Mouse (Mus musculus): ENCODE results near the gene Myl6. TPM values are rescaled to one million over a fixed set of nuclear protein-coding genes. Genes with fewer than 3 reads are reported as not detected.
"Not testable (repeated sequence)": the region's sequence is repeated elsewhere in the genome, so short reads cannot be mapped to it uniquely, and the experiment has no call there.

Myl6 gene
- total RNA-seq, 1 experiment from 2014 or later: 1,334 TPM

DNA sequence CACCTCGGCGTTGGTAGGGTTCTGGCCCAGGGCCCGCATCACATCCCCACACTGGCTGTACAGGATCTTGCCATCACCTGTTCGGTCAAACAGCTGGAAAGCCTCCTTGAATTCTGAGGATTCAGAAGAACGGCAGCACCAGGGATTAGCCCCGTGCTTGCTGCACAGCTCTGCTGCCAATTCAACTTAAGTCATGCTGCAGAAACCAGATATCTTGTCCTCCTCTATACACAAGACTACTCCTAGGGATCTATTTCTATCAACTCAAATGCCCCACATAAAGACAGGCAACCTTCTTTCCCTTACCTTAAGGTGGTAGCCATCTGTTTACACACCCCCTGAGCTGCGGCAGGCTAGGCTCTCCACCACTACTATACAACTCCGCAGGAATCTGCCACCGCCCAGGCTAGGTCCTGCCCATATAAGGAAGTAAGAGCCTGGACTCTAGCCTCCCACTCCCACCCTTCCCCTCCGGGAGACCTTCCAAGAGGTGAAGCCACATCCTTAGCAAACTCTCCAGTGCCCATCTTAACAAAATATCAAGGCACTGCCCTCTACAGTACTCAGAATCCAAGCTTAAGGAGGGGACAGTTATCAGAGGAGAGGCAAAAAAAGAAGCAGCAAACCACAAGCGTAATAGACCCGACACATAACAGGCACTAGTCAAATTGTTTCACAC lies 1.2 kb downstream of the Myl6 start:
- no peak for ATAC-seq (ENCODE audit: extremely low read depth, insufficient number of reproducible peaks, low FRiP score, poor library complexity, severe bottlenecking)

DNA sequence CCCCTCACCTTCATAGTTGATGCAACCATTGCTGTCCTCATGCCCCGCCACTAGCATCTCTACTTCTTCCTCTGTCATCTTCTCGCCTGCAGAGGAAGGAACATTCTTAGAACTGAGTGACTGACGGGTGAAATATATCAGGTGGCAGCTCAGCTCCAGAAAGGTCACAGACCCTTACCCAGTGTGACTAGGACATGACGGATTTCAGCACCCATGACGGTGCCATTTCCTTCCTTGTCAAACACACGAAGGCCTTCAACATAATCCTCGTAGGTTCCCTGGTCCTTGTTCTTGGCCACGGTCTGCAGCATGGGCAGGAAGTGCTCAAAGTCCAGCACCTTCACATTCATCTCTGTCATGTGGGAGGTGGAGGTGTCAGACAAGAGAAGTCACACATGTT lies 1.9 kb downstream of the Myl6 start:
- ATAC-seq (ENCODE audit: extremely low read depth, insufficient number of reproducible peaks, low FRiP score, poor library complexity, severe bottlenecking): not testable (repeated sequence)

DNA sequence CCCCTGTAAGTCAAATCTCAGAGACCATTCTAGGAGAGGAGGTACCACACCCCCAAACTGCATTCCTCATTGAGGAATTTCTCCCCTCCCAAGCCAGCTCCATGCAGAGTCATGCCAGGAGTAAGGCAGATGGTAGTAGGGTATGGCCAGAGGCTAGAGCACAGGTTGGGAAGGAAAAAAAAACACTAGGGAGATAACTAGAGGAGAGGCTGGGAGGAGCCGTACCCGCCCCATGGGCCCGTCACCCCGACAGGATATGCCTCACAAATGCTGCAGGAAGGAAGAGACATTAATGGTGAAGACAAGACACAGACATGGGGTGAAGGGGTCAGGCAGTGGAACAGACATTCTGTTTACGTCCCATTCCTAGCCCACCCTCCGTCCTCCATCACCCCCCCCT lies 2.5 kb downstream of the Myl6 start:
- ATAC-seq (ENCODE audit: extremely low read depth, insufficient number of reproducible peaks, low FRiP score, poor library complexity, severe bottlenecking): no peak

DNA sequence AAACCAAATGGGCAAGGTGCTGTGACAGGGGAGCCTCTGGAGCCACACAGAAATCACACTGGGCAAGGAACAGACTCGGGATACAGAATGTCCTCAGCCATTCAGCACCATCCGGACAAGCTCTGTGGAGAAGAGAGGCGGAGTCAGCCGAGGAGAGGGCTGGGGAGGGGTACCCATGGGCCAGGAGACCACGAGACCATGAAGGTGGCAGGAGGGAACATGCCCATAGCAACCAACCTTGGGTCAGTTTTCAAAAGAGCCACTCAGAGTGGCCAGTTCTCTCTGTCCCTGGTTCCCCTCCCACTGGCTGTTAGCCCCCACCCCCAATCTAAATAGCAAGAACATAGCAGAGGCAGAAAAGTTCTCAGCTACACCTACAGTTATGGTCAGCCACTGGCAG lies 3.0 kb downstream of the Myl6 start:
- ATAC-seq (ENCODE audit: extremely low read depth, insufficient number of reproducible peaks, low FRiP score, poor library complexity, severe bottlenecking): no peak

DNA sequence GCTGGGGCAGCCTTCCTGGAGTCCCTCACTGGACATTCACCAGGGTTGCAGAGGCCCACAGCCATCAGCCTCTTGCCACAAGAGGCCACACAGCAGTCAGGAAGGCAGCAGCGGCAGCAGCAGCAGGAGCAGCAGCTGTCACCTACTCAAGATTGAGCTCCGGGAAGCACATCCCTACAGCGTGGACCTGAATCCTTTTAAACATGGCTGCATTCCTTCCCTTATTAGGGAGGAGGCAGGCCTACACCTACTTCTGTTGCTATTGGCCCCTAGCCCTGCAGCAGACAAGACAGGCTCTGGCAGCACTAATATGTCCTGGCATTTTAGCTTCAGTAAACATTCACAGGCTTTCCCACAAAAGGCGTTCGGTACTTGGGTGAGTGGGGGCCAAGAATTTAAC lies 3.7 kb downstream of the Myl6 start:
- ATAC-seq (ENCODE audit: extremely low read depth, insufficient number of reproducible peaks, low FRiP score, poor library complexity, severe bottlenecking): no peak

DNA sequence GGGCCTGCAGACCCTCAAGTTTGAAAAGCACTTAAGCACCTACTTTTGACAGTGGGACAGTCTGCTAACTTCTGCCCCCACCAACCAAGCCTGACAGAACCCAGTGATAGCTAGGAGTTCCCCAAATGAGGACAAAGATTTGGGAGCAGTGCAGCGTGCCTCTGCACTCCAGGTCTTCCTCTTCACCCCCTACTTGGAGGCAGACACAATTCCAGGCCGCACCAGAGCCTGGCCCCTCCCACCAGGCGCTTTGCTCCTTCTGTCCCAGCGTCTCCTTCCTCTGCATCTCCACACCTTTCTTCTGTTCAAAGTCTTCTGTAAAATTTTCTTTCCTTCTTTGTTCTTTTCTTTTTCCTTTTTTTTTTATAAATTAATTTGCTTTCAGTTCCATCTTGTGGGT lies 4.2 kb downstream of the Myl6 start:
- ATAC-seq (ENCODE audit: extremely low read depth, insufficient number of reproducible peaks, low FRiP score, poor library complexity, severe bottlenecking): no peak

DNA sequence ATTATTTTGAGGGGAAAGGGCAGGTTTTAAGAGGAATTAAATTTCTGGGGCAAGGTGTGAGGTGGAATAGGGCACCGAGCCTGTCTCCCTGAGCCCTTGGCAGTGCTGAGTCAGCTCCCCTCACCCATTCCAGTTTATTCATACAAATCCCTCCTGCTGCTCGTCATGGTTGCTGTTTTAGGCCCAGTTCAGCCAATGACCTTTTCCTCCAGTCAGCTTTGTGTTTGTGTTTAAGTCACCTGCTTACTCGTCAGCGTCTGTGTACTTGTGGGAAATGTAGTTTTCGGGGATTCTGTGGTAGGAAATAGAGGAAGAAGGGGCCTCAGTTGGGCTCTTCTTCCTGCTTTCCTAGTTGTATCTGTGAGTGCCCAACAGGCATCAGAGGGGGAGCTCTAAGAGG lies 4.6 kb downstream of the Myl6 start:
- no peak for ATAC-seq (ENCODE audit: extremely low read depth, insufficient number of reproducible peaks, low FRiP score, poor library complexity, severe bottlenecking)

DNA sequence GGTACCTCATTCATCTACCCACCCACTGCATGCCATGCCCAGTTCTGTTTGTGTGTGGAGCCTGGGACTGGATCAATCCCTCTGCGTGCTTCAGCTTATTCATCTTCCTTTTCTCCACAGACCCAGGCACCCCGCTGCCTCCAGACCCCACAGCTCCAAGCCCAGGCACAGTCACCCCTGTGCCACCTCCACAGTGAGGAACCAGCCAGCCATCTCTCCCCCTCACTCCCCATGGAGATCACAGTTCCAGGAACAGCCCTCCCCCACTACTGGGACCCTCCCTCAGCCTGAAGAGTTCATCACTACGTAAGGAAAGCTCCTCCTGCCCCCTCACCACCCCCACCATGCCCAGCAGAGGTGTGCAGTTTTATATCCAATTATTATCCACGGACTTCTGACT lies 5.2 kb downstream of the Myl6 start:
- no peak for ATAC-seq (ENCODE audit: extremely low read depth, insufficient number of reproducible peaks, low FRiP score, poor library complexity, severe bottlenecking)

DNA sequence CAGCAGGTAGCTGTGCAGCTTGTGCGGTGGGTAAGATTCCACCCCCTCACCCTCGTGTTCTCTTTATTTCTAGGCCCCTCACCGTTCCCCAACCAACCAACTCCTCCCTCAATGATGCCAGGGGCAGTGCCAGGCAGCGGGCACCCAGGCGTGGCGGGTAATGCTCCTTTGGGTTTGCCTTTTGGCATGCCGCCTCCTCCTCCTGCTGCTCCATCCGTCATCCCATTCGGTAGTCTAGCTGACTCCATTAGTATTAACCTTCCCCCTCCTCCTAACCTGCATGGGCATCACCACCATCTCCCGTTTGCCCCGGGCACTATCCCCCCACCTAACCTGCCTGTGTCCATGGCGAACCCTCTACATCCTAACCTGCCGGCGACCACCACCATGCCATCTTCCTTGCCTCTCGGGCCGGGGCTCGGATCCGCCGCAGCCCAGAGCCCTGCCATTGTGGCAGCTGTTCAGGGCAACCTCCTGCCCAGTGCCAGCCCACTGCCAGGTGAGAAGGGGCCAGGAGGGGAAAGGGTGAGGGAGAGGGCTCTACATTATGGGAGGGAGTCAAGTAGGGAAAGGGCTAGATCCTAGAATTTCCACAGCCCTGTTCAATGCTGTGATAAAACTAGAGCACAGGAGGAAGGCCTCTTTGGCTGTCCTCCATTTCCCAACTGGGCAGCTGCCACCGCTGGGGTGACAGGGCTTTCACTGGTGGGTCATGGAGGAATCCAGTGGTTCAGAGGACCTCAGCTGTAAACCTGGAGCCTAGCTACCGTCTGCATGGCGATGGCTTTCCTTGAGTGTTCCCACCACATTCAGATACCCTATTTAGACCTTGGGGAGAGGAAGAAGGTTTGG lies 5.9 kb downstream of the Myl6 start:
- no peak for ATAC-seq (ENCODE audit: extremely low read depth, insufficient number of reproducible peaks, low FRiP score, poor library complexity, severe bottlenecking)

DNA sequence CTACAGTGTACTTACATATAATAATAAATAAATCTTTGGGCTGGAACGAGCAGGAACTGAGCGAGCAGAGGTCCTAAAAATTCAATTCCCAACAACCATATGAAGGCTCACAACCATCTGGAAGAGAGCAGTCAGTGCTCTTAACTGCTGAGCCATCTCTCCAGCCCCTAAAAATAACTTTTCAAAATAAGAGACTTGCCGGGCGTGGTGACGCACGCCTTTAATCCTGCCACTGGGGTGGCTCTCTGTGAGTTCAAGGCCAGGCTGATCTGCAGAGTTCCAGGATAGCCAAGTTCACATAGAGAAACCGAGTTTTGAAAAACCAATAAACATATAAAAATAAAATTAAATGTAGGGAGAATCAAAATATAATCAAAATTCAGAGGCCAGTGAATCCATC lies 7.6 kb downstream of the Myl6 start:
- ATAC-seq (ENCODE audit: extremely low read depth, insufficient number of reproducible peaks, low FRiP score, poor library complexity, severe bottlenecking): no peak

DNA sequence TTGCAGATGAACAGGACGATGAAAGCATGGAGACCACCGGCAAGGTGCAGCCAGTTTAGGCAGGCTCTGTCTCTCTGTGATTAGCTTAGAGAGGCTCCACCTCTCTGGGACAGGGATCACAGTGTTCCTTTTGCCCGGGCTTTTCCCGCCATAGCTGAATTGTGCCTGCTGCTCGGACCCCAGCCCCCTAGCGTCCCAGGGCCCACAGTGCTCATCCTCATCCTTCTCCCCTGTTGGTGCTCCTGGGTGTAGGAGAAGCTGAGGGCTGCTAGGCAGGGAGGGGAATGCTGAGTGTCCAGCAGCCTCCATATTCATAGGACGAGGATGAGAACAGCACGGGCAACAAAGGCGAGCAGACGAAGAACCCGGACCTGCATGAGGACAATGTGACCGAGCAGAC lies 19.6 kb downstream of the Myl6 start:
- ATAC-seq (ENCODE audit: extremely low read depth, insufficient number of reproducible peaks, low FRiP score, poor library complexity, severe bottlenecking): no peak

DNA sequence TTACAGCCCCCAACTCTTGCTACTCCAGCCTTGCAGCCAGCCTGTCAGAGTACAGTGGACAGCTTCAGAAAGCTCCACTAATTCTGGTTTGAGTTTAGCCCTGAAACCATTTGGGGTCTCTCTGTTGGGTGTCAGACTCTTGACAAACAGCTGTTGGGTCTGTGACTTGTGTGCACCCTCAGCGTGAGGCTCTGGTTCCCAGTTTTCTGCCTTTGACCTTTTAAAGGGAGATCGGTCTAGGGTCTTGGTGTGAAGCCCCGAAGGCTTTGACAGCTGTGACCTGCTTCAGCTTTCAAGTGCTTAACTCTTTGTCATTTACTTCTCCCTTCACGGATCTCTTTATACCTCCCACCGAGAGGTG lies 33.7 kb downstream of the Myl6 start:
- ATAC-seq (ENCODE audit: extremely low read depth, insufficient number of reproducible peaks, low FRiP score, poor library complexity, severe bottlenecking): no peak

DNA sequence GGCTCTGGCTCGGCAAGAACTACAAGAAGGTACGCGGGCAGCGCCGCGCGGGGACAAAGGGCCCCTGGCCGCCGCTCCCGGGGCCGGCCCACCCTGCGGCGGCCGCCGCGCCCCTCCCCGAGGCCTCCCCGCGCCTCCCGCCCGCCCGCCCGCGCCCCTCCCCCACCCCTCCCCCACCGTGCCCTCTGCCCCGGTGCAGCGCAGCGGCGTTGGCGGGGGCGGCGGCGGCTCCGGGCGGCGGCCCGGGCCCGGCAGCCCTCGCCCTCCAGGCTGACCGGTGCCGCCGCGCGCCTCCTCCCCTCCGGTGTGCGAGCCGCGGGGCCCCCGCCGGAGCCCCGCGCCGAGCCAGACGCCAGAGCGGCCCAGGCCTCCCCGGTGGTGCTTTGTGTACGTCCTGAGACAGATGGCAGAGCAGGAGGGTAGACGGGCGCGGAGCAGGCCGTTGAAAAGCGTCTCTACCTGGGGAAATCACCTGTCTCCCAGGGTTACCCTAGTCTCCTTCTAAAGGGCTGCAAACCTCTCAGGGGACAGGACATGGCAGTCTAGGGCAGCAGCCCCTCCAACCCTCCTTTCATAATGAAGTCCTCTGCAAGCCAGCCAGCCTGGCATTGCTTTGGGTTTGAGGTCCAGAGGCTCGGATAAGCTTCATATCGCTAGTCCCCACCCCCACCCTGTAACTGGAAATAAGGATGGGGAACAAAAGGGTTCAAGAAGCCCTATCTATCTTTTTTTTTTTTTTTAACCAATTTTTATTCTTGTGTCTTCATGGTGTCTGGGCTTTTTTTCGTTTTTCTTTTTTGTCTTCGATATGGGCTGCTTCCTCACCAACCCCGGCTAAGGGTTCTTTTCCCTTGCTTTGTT lies 34.3 kb downstream of the Myl6 start:
- ATAC-seq (ENCODE audit: extremely low read depth, insufficient number of reproducible peaks, low FRiP score, poor library complexity, severe bottlenecking): 0 out of 2 replicates have a peak, but pooled peaks have one; percentile 23

DNA sequence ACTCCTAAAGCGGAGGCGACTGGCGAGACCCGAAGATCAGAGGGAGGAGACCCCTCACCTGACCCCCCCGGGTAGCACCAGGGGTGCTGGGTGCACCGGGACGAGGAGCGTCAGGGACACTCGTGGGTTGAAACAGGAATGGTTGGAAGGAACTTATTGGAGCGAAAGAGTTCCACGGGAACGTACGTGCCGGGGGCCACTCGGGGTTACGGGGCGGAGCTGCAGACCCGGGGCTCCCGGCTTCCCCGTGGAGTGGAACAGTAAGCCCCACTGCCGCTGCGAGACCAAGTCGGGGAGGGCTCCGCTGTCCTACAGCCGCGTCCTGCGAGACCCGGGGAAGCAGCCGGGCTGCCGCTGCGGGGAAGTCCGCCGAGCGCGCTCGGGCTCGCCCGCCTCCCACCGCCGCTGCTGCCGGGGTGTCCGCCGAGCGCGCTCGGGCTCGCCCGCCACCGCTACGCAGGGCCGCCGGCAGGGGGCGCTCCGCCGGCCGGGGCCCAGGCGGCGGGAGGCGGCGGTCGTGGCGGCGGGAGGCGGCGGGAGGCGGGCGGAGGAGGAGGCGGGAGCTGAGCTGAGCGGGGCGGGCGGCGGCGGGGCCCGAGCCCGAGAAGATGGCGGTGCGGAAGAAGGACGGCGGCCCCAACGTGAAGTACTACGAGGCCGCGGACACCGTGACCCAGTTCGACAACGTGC lies 35.1 kb downstream of the Myl6 start, which contains the start of gene Smarcc2:
Smarcc2 (plus strand) TSS at position 530 of the 690 bp plus-strand sequence.
- peak; percentile 47 for ATAC-seq (ENCODE audit: extremely low read depth, insufficient number of reproducible peaks, low FRiP score, poor library complexity, severe bottlenecking)

DNA sequence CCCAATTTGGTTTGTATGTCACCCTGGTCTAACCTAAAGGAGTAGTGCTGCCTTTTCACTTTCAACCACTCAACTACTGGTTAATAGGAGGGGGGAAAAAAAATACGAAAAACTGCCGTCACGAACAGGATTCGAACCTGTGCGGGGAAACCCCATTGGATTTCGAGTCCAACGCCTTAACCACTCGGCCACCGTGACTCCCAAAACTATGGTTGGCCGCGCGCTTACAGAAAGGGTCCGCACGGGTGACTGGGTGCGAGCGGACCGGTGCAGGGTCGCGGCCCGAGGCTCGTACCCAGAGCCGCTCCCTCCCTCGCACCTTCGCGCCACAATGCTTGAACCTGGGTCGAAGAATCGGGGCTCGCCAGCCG lies 35.6 kb downstream of the Myl6 start:
- peak; percentile 13; the same call in 1 of the 2 replicates for ATAC-seq (ENCODE audit: extremely low read depth, insufficient number of reproducible peaks, low FRiP score, poor library complexity, severe bottlenecking)

DNA sequence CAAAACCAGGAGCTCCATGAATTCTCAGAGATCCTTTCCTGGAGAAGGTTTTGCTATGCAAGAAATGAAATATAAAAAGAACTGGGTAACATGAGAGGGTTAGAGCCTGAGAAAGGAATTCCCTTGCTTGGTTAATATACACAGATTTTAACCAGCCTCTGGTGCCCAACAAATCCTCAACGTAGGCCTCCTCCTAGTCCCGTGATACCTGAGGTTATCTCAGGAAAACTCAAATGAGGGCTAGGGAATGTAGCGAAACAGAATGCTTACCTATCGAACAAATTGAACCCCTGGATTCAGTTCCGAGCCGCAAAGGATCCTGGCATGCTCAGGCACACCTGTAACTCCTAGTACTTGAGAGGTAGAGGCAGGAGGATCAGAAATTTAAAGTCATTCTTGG lies 36.3 kb downstream of the Myl6 start:
- ATAC-seq (ENCODE audit: extremely low read depth, insufficient number of reproducible peaks, low FRiP score, poor library complexity, severe bottlenecking): no peak

DNA sequence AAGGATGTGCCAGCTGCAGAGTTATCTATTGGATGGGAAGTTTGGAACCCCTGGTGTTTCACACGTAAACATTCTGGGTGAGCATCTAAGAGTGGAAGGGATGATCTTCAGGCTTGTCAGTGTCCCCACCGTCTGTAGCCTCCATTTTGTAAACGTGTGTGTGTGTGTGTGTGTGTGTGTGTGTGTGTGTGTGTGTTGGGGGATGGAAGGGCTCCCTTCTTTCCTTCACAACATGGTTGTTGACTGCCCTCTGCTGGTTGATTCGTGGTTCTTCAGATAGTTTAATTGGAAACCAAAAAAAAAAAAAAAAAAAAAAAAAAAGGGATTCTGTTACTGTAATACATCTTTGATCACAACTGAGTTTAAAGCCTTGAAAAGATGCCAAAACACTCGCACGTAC lies 38.7 kb downstream of the Myl6 start:
- peak; percentile 62 for ATAC-seq (ENCODE audit: extremely low read depth, insufficient number of reproducible peaks, low FRiP score, poor library complexity, severe bottlenecking)

DNA sequence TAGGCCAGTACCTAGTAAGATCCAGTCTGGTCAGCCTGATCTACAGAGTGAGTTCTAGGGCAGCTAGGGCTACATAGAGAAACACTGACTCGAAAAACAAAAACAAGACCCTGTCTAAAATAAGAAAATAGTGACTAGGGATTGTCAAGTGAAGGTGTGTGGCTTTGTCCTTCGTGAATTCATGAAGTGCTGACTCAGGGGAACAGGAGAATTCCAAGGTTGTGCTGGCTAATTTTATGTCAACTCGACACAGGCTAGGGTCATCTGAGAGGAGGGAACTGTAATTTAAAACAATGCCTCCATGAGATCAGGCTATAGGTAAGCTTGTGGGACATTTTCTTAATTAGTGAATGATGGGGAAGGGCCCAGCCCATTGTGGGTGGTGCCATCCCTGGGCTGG lies 39.5 kb downstream of the Myl6 start:
- no peak for ATAC-seq (ENCODE audit: extremely low read depth, insufficient number of reproducible peaks, low FRiP score, poor library complexity, severe bottlenecking)

DNA sequence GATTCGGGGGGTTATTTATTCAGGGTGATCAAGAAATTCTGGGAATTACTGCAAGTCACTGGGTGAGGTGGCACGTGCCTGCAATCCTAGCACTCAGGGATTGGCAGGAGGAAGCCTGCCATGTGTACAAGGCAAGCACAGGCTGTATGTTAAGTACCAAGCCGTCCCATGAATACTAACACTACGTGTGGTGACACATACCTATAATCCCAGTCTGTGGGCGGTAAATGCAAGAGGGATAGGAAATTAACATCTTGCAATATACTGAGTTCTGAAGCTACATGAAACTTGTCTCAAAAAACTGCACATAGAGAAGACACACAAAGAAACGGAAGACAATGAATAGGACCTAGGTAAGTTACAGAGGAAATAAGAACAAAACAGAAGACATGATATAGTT lies 42.9 kb downstream of the Myl6 start:
- no peak for ATAC-seq (ENCODE audit: extremely low read depth, insufficient number of reproducible peaks, low FRiP score, poor library complexity, severe bottlenecking)

All from neutrophil, adult 5-6 weeks (primary cell).